Mouse (Mus musculus): ENCODE measurements around the gene Sh3bgrl2. TPM values are rescaled to one million over a fixed set of nuclear protein-coding genes. Genes with fewer than 3 reads are reported as not detected.

The Sh3bgrl2 gene
- total and polyA plus RNA-seq, 2 experiments from 2014 or later, result 6.3 to 10.6 TPM

DNA sequence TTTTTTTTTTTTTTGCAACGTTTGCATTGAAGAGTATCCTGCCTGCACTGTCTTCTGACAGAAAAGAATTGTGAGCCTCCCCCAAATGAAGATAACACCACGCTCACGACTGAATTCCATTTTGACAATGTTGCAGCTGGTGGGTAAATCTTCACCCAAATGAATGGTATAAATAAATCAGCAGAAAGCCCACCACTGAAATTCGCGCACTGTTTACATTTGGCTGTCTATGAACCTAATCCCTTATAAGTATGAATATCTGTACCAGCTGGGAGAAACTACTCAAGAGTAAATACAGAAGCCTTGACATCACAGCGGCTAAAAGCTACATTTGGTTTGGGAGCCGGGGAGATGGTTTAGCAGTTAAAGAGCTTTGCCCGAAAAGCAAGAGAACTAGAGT, 116.8 kb downstream of the Sh3bgrl2 start:
- 9% methylated on average over 8 of the region's 8 CpGs for whole genome bisulfite sequencing
- DNase-seq (ENCODE audit: low spot score) (peak; percentile 11), ATAC-seq (ENCODE audit: low FRiP score) (peak; percentile 62)
- Histone ChIP-seq H3K9me3 (ENCODE audit: low read length) (no peaks in the 10 kb centered on the region), H3K36me3 (ENCODE audit: insufficient read depth, low read length) (no peaks in the 10 kb centered on the region), H3K27ac (ENCODE audit: low read depth, low read length) (peak overlapping the region; percentile 81), H3K9ac (replicated peaks; ENCODE audit: low read length, poor library complexity, severe bottlenecking) (peak overlapping the region; percentile 66), H3K4me3 (ENCODE audit: low read depth, low read length) (peak overlapping the region; percentile 37), H3K27me3 (ENCODE audit: insufficient read depth, low read length) (no peaks in the 10 kb centered on the region), H3K4me2 (ENCODE audit: low read depth, low read length, poor library complexity, severe bottlenecking) (peak overlapping the region; percentile 59), H3K4me1 (ENCODE audit: insufficient read depth, low read length) (peaks cover 8% of the 10 kb centered on the region; the same call in 1 of the 2 replicates)
- no peak for TF ChIP-seq CTCF (IDR thresholded peaks at IDR 0.05)

GRCm38 (mm10) chr9:83667031-83667430, 118.9 kb downstream of the Sh3bgrl2 start:
- H3K4me3 ChIP-seq (ENCODE audit: low read depth, low read length), result no peak overlapping the region
- no peak overlapping the region for H3K4me2 ChIP-seq (ENCODE audit: low read depth, low read length, poor library complexity, severe bottlenecking)
- peaks cover 8% of the 10 kb centered on the region; the same call in 1 of the 2 replicates for H3K4me1 ChIP-seq (ENCODE audit: insufficient read depth, low read length)
- WGBS, result 76% methylated on average over 4 of the region's 4 CpGs
- no peaks in the 10 kb centered on the region for H3K27me3 ChIP-seq (ENCODE audit: insufficient read depth, low read length)
- no peak overlapping the region for H3K9ac ChIP-seq (replicated peaks; ENCODE audit: low read length, poor library complexity, severe bottlenecking)
- no peaks in the 10 kb centered on the region for H3K36me3 ChIP-seq (ENCODE audit: insufficient read depth, low read length)
- no peak for DNase-seq (ENCODE audit: low spot score)
- no peak for TF ChIP-seq CTCF (IDR thresholded peaks at IDR 0.05)
- H3K9me3 ChIP-seq (ENCODE audit: low read length), result no peaks in the 10 kb centered on the region
- ATAC-seq (ENCODE audit: low FRiP score), result no peak
- H3K27ac ChIP-seq (ENCODE audit: low read depth, low read length), result no peak overlapping the region

DNA sequence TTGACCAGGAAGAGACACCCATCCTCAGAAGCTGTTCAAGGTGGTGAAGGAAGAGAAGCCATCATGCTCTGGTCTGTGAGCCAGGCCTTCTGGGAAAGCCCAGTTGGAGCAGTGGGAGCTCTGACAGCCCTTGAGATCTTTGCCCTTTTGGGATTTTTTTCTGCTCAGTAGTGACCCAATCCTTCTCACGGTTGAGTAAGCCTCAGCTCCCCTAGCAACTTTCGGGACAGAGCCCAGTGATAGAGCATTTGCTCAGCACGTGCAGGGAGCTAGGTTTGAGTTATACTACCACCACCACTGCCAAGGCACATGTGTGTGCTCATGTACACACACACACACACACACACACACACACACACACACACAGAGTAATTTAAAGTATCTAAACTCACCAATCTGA, 131.5 kb downstream of the Sh3bgrl2 start:
- no peak overlapping the region for H3K4me2 ChIP-seq (ENCODE audit: low read depth, low read length, poor library complexity, severe bottlenecking)
- WGBS, result 58% methylated on average over 3 of the region's 3 CpGs
- no peak overlapping the region for H3K27ac ChIP-seq (ENCODE audit: low read depth, low read length)
- DNase-seq (ENCODE audit: low spot score) (no peak), ATAC-seq (ENCODE audit: low FRiP score) (no peak)
- H3K4me1 ChIP-seq (ENCODE audit: insufficient read depth, low read length), result no peaks in the 10 kb centered on the region
- TF ChIP-seq CTCF (IDR thresholded peaks at IDR 0.05), result no peak
- H3K27me3 ChIP-seq (ENCODE audit: insufficient read depth, low read length), result no peaks in the 10 kb centered on the region
- H3K9me3 ChIP-seq (ENCODE audit: low read length), result no peaks in the 10 kb centered on the region
- H3K36me3 ChIP-seq (ENCODE audit: insufficient read depth, low read length), result no peaks in the 10 kb centered on the region
- H3K4me3 ChIP-seq (ENCODE audit: low read depth, low read length), result no peak overlapping the region
- no peak overlapping the region for H3K9ac ChIP-seq (replicated peaks; ENCODE audit: low read length, poor library complexity, severe bottlenecking)

DNA sequence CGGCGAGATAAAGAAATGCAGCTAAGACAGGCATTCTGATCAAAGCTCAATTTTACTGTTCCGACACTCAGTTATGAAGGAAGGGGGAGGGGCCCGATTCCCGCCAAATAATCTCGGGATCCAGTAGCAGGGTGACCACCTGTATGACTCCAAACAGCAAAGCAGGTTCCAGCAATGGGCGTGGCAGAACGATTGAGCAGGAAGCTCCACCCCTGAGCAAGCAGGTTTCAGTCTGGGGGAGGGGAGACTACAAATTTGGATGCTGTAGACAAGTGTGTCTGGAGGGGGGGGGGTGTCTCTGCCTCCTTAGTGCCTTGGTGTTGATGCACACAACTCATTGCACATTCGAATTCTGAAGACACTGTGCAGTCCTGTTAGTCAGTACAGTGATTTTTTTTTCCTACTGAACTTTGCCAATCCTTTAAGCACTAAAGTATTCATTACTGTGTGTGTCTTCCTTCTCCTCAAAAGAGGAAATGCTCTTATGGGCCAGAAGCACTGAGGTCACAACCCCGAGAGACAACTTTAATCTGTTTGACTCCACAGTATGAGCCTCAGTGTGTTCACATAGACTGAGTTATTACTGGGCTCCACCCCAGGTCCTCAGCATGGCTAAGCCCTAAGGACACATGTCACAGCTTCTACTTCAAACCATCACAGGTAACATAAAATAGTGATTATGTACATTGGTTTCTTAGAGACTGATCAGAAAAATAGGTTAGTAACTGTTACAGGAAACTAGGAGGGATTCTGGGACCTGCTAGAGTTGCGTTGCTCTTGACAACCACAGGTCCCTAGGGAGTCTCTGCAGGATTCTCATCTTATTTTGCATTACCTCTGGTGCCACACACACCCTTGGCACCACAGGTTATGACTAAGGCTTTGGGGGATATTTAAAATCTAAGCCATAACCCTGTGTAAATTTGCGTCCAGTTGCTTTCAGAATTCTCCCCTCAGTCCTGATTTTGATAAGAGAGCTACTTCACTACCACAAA, 133.8 kb downstream of the Sh3bgrl2 start:
- H3K27me3 ChIP-seq (ENCODE audit: insufficient read depth, low read length), result no peaks in the 10 kb centered on the region
- no peak overlapping the region for H3K4me3 ChIP-seq (ENCODE audit: low read depth, low read length)
- ATAC-seq (ENCODE audit: low FRiP score) (0 out of 2 replicates have a peak, but pooled peaks have one; percentile 29), DNase-seq (ENCODE audit: low spot score) (peak; percentile 36)
- no peak overlapping the region for H3K27ac ChIP-seq (ENCODE audit: low read depth, low read length)
- 72% methylated on average over 12 of the region's 12 CpGs for whole genome bisulfite sequencing
- H3K9me3 ChIP-seq (ENCODE audit: low read length), result no peaks in the 10 kb centered on the region
- no peak for TF ChIP-seq CTCF (IDR thresholded peaks at IDR 0.05)
- 0 out of 2 replicates have a peak, but pooled peaks cover 3% of the 10 kb centered on the region for H3K4me1 ChIP-seq (ENCODE audit: insufficient read depth, low read length)
- H3K36me3 ChIP-seq (ENCODE audit: insufficient read depth, low read length), result no peaks in the 10 kb centered on the region
- no peak overlapping the region for H3K9ac ChIP-seq (replicated peaks; ENCODE audit: low read length, poor library complexity, severe bottlenecking)
- no peak overlapping the region for H3K4me2 ChIP-seq (ENCODE audit: low read depth, low read length, poor library complexity, severe bottlenecking)

GRCm38 (mm10) chr9:83686511-83687100, 138.5 kb downstream of the Sh3bgrl2 start:
- peak overlapping the region; percentile 58 for H3K4me2 ChIP-seq (ENCODE audit: low read depth, low read length, poor library complexity, severe bottlenecking)
- H3K27ac ChIP-seq (ENCODE audit: low read depth, low read length), result peak overlapping the region; percentile 67
- 0 out of 2 replicates have a peak, but pooled peaks cover 8% of the 10 kb centered on the region for H3K4me1 ChIP-seq (ENCODE audit: insufficient read depth, low read length)
- WGBS, result 4% methylated on average over 18 of the region's 18 CpGs
- 0 out of 2 replicates have a peak, but pooled peaks have one; percentile 13 for TF ChIP-seq CTCF (IDR thresholded peaks at IDR 0.05)
- no peaks in the 10 kb centered on the region for H3K27me3 ChIP-seq (ENCODE audit: insufficient read depth, low read length)
- DNase-seq (ENCODE audit: low spot score) (peak; percentile 72), ATAC-seq (ENCODE audit: low FRiP score) (peak; percentile 57; the same call in 1 of the 2 replicates)
- H3K36me3 ChIP-seq (ENCODE audit: insufficient read depth, low read length), result no peaks in the 10 kb centered on the region
- peak overlapping the region; percentile 20; the same call in 1 of the 2 replicates for H3K9ac ChIP-seq (replicated peaks; ENCODE audit: low read length, poor library complexity, severe bottlenecking)
- peak overlapping the region; percentile 25 for H3K4me3 ChIP-seq (ENCODE audit: low read depth, low read length)
- no peaks in the 10 kb centered on the region for H3K9me3 ChIP-seq (ENCODE audit: low read length)

Data from midbrain, postnatal 0 days (tissue).